Mouse (Mus musculus): Measurements from ENCODE around the gene Fxyd6.

- TF ChIP-seq CTCF (IDR thresholded peaks at IDR 0.05; ENCODE audit: insufficient read depth, low read depth, low read length) (peak; percentile 37), POLR2A (IDR thresholded peaks at IDR 0.05; ENCODE audit: insufficient read depth, low read depth, low read length) (no peak)
Observed at GRCm38 (mm10) chr9:45415912-45416311, 45.9 kb downstream of the Fxyd6 start.

All from olfactory bulb, adult 2 months (tissue).